Mouse (Mus musculus): ENCODE measurements at regions not wholly inside any gene's neighbourhood (a gene's known extent, or its start where the extent isn't known, plus 50 kb on each side); places are given as distances from the start of the nearest gene placed in this dataset.

- no peaks in the 10 kb centered on the region for H3K9me3 ChIP-seq (ENCODE audit: low read length)
- H3K4me3 ChIP-seq (ENCODE audit: low read length): no peak overlapping the region
- H3K9ac ChIP-seq (replicated peaks; ENCODE audit: low read length): no peak overlapping the region
- no peak overlapping the region for H3K27ac ChIP-seq (ENCODE audit: low read length)
- no peaks in the 10 kb centered on the region for H3K27me3 ChIP-seq (ENCODE audit: insufficient read depth, low read length)
- 65% methylated on average over 7 of the region's 7 CpGs for WGBS
- H3K36me3 ChIP-seq (ENCODE audit: insufficient read depth, low read length): no peaks in the 10 kb centered on the region
- no peak overlapping the region for H3K4me2 ChIP-seq (replicated peaks; ENCODE audit: low read depth, low read length)
- no peak for ATAC-seq (ENCODE audit: low FRiP score, low TSS enrichment)
- no peaks in the 10 kb centered on the region for H3K4me1 ChIP-seq (ENCODE audit: insufficient read depth, low read length)
Observed at GRCm38 (mm10) chr3:115604267-115604666, 110.6 kb downstream of the S1pr1 start.

DNA sequence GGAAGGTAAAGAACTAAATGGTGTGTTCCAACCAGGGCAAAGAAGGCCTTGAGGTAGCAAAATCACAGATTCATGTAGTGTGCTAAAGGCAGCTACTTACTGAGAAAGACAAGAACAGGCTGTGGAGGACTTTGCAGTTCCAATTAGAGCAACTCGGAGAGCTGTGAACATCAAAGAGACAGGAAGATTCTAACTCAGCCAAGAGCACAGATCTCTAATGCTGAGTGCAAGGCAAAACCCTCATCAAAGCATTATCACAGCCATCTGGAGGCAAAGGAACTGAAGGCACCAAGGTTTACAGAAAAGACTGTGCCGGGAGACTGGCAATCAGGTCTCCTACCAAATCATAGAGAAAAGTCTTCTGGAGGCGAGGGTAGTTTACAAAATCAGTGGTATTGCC lies 111.1 kb downstream of the S1pr1 start:
- Histone ChIP-seq H3K27me3 (ENCODE audit: insufficient read depth, low read length) (no peaks in the 10 kb centered on the region), H3K36me3 (ENCODE audit: insufficient read depth, low read length) (no peaks in the 10 kb centered on the region), H3K4me1 (ENCODE audit: insufficient read depth, low read length) (no peaks in the 10 kb centered on the region), H3K27ac (ENCODE audit: low read length) (no peak overlapping the region), H3K9me3 (ENCODE audit: low read length) (no peaks in the 10 kb centered on the region), H3K4me2 (replicated peaks; ENCODE audit: low read depth, low read length) (no peak overlapping the region), H3K4me3 (ENCODE audit: low read length) (no peak overlapping the region), H3K9ac (replicated peaks; ENCODE audit: low read length) (no peak overlapping the region)
- 85% methylated on average over 3 of the region's 3 CpGs for WGBS
- ATAC-seq (ENCODE audit: low FRiP score, low TSS enrichment): no peak

DNA sequence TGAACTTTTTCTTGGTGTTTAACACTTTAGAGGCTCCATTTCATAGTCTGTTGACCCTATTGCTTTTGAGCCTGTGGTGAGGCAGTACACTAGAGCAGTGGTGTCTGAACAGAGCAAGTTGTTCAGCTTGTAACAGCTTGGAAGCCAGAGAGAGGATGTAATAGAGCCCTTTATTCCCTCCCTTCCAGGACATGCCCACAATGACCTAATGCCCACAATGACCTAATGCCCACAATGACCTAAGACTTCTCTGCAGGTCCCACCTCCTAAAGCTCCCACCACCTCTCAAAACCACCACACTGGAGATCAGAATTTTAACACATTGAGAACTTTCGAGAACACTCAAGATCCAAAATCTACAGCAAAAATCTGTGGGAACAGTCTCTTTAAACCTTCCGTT lies 115.6 kb downstream of the S1pr1 start:
- WGBS: 91% methylated on average over 2 of the region's 2 CpGs
- H3K4me3 ChIP-seq (ENCODE audit: low read length): no peak overlapping the region
- no peak overlapping the region for H3K4me2 ChIP-seq (replicated peaks; ENCODE audit: low read depth, low read length)
- no peaks in the 10 kb centered on the region for H3K36me3 ChIP-seq (ENCODE audit: insufficient read depth, low read length)
- ATAC-seq (ENCODE audit: low FRiP score, low TSS enrichment): no peak
- H3K27me3 ChIP-seq (ENCODE audit: insufficient read depth, low read length): no peaks in the 10 kb centered on the region
- no peaks in the 10 kb centered on the region for H3K9me3 ChIP-seq (ENCODE audit: low read length)
- no peak overlapping the region for H3K27ac ChIP-seq (ENCODE audit: low read length)
- no peak overlapping the region for H3K9ac ChIP-seq (replicated peaks; ENCODE audit: low read length)
- H3K4me1 ChIP-seq (ENCODE audit: insufficient read depth, low read length): no peaks in the 10 kb centered on the region

DNA sequence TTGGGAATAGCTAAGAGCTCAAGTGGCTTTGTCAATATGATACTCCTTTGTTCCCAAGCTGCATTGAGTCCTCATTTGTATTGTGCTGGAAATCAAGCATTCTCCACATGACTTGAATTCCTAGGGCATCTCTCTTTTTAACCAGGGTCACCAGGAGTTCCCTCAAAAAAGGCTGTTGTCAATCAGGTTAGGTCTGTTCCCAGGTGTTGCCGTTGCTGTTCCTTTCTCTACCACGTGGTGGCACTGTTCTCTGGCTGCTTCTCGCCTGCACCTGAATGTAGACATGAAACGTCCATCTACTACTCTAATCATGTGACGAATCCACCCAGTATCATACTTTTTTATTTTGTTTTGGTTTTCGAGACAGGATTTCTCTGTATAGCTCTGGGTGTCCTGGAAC lies 118.3 kb downstream of the S1pr1 start:
- WGBS: 36% methylated on average over 6 of the region's 6 CpGs
- Histone ChIP-seq H3K4me3 (ENCODE audit: low read length) (no peak overlapping the region), H3K27ac (ENCODE audit: low read length) (no peak overlapping the region), H3K9me3 (ENCODE audit: low read length) (no peaks in the 10 kb centered on the region), H3K4me2 (replicated peaks; ENCODE audit: low read depth, low read length) (no peak overlapping the region), H3K9ac (replicated peaks; ENCODE audit: low read length) (no peak overlapping the region), H3K36me3 (ENCODE audit: insufficient read depth, low read length) (no peaks in the 10 kb centered on the region), H3K27me3 (ENCODE audit: insufficient read depth, low read length) (no peaks in the 10 kb centered on the region), H3K4me1 (ENCODE audit: insufficient read depth, low read length) (no peaks in the 10 kb centered on the region)
- peak; percentile 54; the same call in 1 of the 2 replicates for ATAC-seq (ENCODE audit: low FRiP score, low TSS enrichment)

DNA sequence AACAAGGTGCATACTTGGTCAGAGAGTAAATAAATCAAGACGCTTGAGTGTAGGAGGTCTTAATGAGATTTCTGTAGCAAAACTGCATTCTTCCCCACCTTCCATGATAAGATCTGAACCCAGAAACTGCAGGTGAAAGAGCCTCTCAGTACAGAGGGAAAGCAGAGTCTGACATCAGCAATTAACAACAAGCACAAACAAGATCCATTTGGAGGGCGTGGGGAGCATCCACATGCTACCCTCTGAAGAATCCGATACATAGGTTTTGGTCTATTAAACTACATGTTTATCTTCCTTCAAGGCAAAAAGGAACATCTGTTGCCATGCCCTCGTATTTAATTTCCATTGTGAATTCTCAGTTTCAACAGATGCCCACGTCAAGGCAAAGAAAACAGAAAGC lies 124.2 kb downstream of the S1pr1 start:
- WGBS: 44% methylated on average over 5 of the region's 5 CpGs
- H3K4me1 ChIP-seq (ENCODE audit: insufficient read depth, low read length): 0 out of 2 replicates have a peak, but pooled peaks cover 7% of the 10 kb centered on the region
- H3K4me2 ChIP-seq (replicated peaks; ENCODE audit: low read depth, low read length): no peak overlapping the region
- H3K4me3 ChIP-seq (ENCODE audit: low read length): no peak overlapping the region
- H3K9me3 ChIP-seq (ENCODE audit: low read length): no peaks in the 10 kb centered on the region
- no peaks in the 10 kb centered on the region for H3K36me3 ChIP-seq (ENCODE audit: insufficient read depth, low read length)
- no peaks in the 10 kb centered on the region for H3K27me3 ChIP-seq (ENCODE audit: insufficient read depth, low read length)
- H3K9ac ChIP-seq (replicated peaks; ENCODE audit: low read length): no peak overlapping the region
- no peak overlapping the region for H3K27ac ChIP-seq (ENCODE audit: low read length)
- ATAC-seq (ENCODE audit: low FRiP score, low TSS enrichment): peak; percentile 66; the same call in 1 of the 2 replicates

- WGBS: 52% methylated on average over 2 of the region's 2 CpGs
- H3K36me3 ChIP-seq (ENCODE audit: insufficient read depth, low read length): no peaks in the 10 kb centered on the region
- no peak overlapping the region for H3K4me3 ChIP-seq (ENCODE audit: low read length)
- H3K4me1 ChIP-seq (ENCODE audit: insufficient read depth, low read length): 0 out of 2 replicates have a peak, but pooled peaks cover 7% of the 10 kb centered on the region
- no peaks in the 10 kb centered on the region for H3K27me3 ChIP-seq (ENCODE audit: insufficient read depth, low read length)
- no peak overlapping the region for H3K4me2 ChIP-seq (replicated peaks; ENCODE audit: low read depth, low read length)
- H3K9ac ChIP-seq (replicated peaks; ENCODE audit: low read length): no peak overlapping the region
- H3K9me3 ChIP-seq (ENCODE audit: low read length): no peaks in the 10 kb centered on the region
- peak; percentile 64 for ATAC-seq (ENCODE audit: low FRiP score, low TSS enrichment)
- no peak overlapping the region for H3K27ac ChIP-seq (ENCODE audit: low read length)
Observed at GRCm38 (mm10) chr3:115588585-115588984, 126.3 kb downstream of the S1pr1 start.

- Histone ChIP-seq H3K4me2 (replicated peaks; ENCODE audit: low read depth, low read length) (no peak overlapping the region), H3K27ac (ENCODE audit: low read length) (no peak overlapping the region), H3K4me1 (ENCODE audit: insufficient read depth, low read length) (no peaks in the 10 kb centered on the region), H3K27me3 (ENCODE audit: insufficient read depth, low read length) (no peaks in the 10 kb centered on the region), H3K9ac (replicated peaks; ENCODE audit: low read length) (no peak overlapping the region), H3K9me3 (ENCODE audit: low read length) (no peaks in the 10 kb centered on the region), H3K4me3 (ENCODE audit: low read length) (no peak overlapping the region), H3K36me3 (ENCODE audit: insufficient read depth, low read length) (no peaks in the 10 kb centered on the region)
- no peak for ATAC-seq (ENCODE audit: low FRiP score, low TSS enrichment)
- WGBS: 75% methylated on average over 4 of the region's 4 CpGs
Observed at GRCm38 (mm10) chr3:115580131-115580932, 134.5 kb downstream of the S1pr1 start.

DNA sequence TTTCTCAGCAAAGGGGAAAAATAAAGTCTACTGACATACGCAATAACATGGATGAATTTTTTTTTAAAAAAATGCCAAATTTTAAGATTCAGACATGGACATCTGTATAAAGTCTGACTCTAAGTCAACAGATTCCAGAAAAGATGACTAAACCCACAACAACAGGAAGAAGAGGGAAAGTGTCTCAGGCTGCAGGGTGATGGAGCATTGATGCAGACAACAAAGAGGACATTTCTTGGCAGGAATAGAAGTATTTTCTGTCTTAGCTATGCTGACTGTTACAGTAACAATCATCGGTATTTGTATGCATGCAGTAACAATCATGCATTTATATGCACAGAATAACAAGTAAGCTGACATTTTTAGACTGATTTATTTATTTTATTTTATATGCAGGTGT lies 139.5 kb downstream of the S1pr1 start:
- Histone ChIP-seq H3K4me2 (replicated peaks; ENCODE audit: low read depth, low read length) (no peak overlapping the region), H3K4me3 (ENCODE audit: low read length) (no peak overlapping the region), H3K9me3 (ENCODE audit: low read length) (no peaks in the 10 kb centered on the region), H3K27ac (ENCODE audit: low read length) (no peak overlapping the region), H3K27me3 (ENCODE audit: insufficient read depth, low read length) (no peaks in the 10 kb centered on the region), H3K9ac (replicated peaks; ENCODE audit: low read length) (no peak overlapping the region), H3K4me1 (ENCODE audit: insufficient read depth, low read length) (no peaks in the 10 kb centered on the region), H3K36me3 (ENCODE audit: insufficient read depth, low read length) (no peaks in the 10 kb centered on the region)
- no peak for ATAC-seq (ENCODE audit: low FRiP score, low TSS enrichment)
- 88% methylated on average over 2 of the region's 2 CpGs for WGBS

- no peaks in the 10 kb centered on the region for H3K36me3 ChIP-seq (ENCODE audit: insufficient read depth, low read length)
- no peaks in the 10 kb centered on the region for H3K4me1 ChIP-seq (ENCODE audit: insufficient read depth, low read length)
- H3K4me2 ChIP-seq (replicated peaks; ENCODE audit: low read depth, low read length): no peak overlapping the region
- H3K27ac ChIP-seq (ENCODE audit: low read length): no peak overlapping the region
- WGBS: 81% methylated on average over 7 of the region's 7 CpGs
- ATAC-seq (ENCODE audit: low FRiP score, low TSS enrichment): no peak
- H3K9ac ChIP-seq (replicated peaks; ENCODE audit: low read length): no peak overlapping the region
- no peaks in the 10 kb centered on the region for H3K9me3 ChIP-seq (ENCODE audit: low read length)
- no peaks in the 10 kb centered on the region for H3K27me3 ChIP-seq (ENCODE audit: insufficient read depth, low read length)
- no peak overlapping the region for H3K4me3 ChIP-seq (ENCODE audit: low read length)
Observed at GRCm38 (mm10) chr3:115562735-115563134, 152.1 kb downstream of the S1pr1 start.

DNA sequence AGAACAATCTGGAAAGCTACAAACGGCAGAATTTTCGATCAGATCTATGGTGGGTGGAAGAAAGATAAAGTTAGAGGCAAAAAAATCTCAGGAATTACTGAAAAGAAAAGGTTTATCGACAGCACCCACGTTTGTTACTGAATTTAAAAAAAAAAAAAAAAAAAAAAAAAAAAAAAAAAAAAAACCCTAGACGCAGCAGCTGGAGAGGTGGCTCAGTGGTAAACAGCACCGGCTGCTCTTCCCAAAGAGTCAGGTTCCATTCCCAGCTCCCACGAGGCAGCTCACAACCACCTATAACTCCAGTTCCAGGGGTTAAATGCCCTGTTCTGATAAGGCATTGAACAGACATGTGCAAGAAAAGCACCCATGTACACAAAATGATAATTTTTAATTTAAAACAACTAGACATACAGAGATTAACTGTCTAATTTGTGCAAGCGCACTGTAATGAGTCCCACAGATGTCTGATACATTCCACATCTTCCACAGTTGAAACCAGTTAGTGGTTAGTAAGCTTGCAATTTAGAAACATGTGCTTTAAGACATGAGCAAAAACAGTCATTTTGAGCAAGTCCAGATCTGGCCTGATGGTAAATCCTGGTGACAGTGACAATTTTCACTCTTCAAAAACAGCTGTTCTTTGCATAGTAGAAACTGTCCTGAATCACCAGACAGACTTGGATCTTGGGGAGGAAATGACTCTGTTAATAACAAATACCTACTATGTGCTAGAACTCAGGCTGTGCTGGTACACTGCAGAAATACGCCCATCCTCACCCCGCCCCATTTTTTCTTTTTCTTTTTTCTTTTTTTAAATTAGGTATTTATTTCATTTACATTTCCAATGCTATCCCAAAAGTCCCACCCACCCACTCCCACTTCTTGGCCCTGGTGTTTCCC lies 159.8 kb downstream of the S1pr1 start:
- ATAC-seq (ENCODE audit: low FRiP score, low TSS enrichment): no peak
- Histone ChIP-seq H3K4me2 (replicated peaks; ENCODE audit: low read depth, low read length) (no peak overlapping the region), H3K27me3 (ENCODE audit: insufficient read depth, low read length) (no peaks in the 10 kb centered on the region), H3K4me3 (ENCODE audit: low read length) (no peak overlapping the region), H3K4me1 (ENCODE audit: insufficient read depth, low read length) (no peaks in the 10 kb centered on the region), H3K27ac (ENCODE audit: low read length) (no peak overlapping the region), H3K9me3 (ENCODE audit: low read length) (no peaks in the 10 kb centered on the region), H3K9ac (replicated peaks; ENCODE audit: low read length) (no peak overlapping the region), H3K36me3 (ENCODE audit: insufficient read depth, low read length) (no peaks in the 10 kb centered on the region)
- WGBS: 73% methylated on average over 10 of the region's 10 CpGs

All from kidney, embryonic 16.5 days (tissue).